Mouse (Mus musculus) right cerebral cortex, adult 2 months (tissue): Measurements from ENCODE around the gene Cel.
"Not testable (repeated sequence)": the region's sequence is repeated elsewhere in the genome, so short reads cannot be mapped to it uniquely, and the experiment has no call there.

Experiments
- DNase-seq, 2 experiments: peaks; one replicate each; pipeline ENCODE4 v3.0.0; 2021 to 2022; ENCODE audit warnings: low spot score in 2 of 2

The Cel gene

DNA sequence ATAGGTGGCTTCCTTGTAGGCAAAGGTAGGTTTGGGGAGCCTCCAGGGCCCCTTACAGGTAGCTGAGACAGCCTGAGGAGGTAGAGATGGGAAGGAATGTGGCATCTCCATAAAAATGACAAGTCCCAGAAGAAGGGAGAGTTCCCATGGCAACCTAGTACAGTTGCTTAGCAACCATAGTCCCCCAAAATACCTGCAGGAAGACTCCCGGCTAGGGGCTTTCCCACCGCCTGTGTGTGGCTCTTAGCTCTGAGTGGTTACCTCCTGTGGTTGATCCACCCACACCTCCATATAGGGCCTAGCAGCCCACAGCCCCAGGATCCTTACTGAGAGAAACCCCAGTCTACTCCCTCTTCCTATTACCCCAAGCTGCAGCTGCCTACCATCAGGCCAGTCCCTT, 45.0 kb downstream of the Cel start:
- DNase-seq = peak; percentile 78 to 83

DNA sequence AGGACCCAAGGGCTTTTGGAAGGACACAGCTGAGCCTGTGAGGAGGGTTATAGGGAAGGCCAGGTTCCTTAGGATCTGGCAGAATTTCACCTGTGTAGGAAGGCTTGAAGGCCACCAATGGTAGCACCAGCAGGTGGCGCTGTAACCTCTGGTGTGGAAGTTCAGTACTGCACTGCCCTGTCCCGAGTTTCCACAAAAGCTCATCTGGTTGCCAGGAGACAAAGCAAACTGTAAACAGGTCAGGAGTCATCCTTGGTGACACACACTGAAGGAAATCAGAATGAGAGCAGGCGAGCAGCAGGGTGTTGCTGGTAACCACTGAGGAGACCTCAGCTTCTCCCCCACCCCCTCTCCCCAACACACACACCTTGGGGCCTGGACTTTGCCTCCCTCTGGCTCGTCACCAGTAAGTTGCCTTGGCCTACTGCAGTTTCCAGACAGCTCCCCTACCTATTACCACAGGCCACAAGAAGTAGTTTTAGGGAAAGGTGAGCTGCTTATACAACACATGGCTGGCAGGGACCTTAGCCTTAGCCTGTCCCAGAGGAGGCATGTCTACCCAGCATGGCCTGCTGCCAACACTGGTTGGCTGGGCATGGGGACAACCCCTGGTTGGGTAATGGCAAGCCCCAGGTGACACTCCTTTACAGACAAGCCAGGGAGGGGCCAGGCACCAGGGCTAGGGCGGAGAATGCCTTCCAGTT, 45.8 kb downstream of the Cel start:
- DNase-seq = peak; percentile 68 to 69

DNA sequence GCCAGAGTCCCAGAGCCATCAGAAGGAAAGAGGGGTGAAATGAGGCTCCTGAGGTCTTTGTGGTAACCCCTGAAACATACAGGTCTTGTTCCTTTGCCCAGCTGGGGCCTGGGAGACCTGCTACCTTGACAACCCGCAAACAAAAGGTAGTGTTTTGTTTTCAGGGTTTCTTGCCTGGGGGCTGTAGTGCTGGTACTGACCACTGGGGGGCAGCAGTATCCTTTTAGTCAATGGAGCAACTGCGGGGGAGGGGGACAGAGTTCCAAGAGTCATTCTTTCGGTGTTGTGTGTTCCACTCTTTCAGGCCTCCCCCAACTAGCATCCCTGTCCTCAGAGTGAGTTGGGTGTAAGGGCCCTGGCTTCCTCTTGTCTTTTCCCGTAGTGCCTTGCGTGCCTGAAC, 48.7 kb downstream of the Cel start:
- peak; percentile 92 for DNase-seq

DNA sequence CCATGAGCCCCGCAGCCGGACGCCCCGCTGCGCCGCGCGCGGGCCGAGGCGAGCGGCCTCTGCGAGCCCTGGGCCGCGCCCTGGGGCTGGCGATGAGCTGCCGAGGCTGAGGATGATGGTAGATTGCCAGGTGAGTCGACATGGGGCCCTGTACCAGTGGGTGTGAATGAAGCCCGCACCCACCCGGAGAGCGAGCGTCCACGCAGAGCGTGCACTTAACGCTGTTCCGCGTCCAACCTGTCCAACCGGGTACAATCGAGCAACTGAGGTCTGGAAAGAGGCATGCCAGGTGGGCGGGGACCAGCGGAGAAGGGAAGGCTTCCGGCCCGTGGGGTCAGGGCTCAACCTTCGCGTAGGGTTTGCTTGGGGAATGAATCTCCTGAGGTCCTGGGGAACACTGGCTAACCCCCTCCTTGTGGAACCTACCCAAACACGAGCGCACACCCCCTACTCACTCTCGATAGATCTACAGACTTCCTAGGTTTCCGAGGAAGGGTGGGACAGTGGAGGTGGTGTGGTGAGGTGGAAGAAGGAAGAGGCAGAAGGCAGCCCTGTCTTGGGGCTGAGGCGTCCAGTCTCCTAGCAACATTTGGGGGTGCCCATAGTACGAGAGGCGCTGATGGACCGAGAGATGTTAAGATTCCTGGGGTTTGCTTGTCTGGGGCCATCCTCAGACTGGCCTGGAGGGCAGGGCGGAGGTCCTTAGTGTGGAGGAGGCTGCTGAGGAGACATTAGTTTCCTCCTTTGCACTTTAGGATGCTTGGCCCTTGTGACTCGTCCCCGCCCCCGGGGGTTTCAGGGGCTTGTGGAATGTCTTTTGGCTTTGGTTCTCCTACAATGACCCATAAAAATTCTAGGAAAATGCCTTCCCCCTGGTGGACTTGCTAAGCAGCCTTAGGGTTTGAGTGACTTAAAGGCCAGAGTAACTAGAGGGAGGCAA, 49.5 kb downstream of the Cel start:
- peak; percentile 43 to 44 for DNase-seq

DNA sequence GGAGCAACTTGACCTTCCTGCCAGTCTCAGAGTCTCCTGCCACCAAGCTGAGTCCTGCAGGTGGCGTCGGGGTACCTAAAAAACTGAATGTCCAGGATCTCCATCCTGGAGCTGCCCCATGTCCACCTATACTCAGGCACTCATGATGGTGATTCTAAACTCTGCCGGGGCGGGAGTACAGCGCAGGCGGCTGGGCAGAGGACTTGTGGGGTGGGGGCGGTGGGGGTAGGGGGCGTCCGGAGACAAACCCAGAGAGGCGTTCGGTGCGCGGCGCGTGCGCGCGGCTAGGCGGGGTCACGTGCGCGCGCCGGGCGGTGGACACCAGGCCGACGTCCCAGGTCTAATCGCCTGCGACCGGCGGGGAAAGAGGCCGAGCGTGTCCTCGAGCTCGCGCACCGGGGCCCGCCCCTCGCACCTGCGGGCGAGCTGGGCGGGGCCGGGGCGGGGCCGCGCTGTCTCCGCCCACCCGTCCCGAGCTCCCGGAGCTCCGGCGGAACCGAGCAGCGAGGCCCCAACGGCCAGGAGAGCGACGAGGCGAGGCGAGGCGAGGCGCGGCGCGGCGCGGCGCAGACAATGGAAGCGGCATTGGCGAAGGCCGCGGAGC, 50.3 kb downstream of the Cel start, which contains the start of gene Ralgds:
Gene Ralgds (plus strand): TSS at position 328 of the 604 bp plus-strand sequence.
- peak in 1 of 2 experiments; percentile 37 for DNase-seq

DNA sequence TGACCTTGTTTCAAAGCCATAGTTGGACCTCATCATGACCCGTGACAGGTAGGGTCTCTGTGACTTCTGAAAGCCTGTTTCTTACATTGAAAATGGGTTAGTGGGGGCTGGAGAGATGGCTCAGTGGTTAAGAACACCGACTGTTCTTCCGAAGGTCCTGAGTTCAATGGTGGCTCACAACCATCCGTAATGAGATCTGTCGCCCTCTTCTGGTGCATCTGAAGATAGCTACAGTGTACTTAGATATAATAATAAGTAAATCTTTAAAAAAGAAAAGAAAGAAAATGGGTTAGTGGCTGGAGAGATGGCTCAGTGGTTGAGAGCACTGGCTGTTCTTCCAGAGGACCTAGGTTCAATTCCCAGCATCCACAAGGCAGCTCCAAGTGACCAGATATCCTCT, 51.6 kb downstream of the Cel start:
- DNase-seq = not testable (repeated sequence)

DNA sequence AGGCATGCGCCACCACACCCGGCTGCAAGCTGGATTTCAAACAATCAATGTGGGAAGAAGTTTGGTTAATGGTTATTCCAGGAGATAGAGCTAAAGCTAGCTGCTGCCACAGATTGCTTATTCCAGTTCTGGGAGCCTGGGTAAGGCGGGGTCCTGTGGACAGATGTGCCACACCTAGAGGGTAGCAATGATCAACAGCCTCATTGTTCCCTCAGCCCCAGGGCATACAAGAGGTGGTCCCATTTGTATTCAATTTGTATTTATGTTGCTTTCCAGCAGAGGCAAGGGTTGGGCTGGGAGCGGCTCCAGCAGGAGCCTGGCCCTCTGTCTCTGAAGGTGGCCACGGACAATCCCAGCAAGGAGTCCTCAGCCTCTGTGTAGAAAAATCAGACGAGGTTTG, 56.9 kb downstream of the Cel start:
- no peak for DNase-seq

DNA sequence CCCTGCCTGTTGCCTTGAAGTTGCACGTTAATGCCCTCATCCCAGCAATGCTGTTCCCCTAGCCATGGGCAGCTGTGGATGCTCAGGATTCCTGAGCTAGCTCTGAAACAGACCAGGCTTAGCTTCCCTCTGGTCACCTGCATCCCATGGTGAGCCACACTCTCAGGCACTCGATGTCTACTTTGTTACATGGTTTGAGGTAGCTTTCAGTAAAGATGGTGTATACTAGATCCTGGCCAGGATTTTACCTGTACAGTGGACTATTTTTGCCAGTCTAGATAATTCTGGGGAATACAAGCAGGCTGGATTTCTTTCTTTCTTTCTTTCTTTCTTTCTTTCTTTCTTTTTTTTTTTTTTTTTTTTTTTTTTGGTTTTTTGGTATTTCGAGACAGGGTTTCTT, 57.4 kb downstream of the Cel start, which contains the start of gene Gm10134:
Gene Gm10134 (plus strand): TSS at position 301 of the 400 bp plus-strand sequence.
- no peak for DNase-seq
